Mouse (Mus musculus) layer of hippocampus, adult 11-12 months (tissue): ENCODE data around the gene Aldh16a1.
"Not testable (repeated sequence)": the region's sequence is repeated elsewhere in the genome, so short reads cannot be mapped to it uniquely, and the experiment has no call there.

ENCODE experiments used
- DNase-seq: peaks from one replicate; pipeline ENCODE4 v3.0.0; 2022; ENCODE audit warnings: low spot score

Aldh16a1 gene

DNA sequence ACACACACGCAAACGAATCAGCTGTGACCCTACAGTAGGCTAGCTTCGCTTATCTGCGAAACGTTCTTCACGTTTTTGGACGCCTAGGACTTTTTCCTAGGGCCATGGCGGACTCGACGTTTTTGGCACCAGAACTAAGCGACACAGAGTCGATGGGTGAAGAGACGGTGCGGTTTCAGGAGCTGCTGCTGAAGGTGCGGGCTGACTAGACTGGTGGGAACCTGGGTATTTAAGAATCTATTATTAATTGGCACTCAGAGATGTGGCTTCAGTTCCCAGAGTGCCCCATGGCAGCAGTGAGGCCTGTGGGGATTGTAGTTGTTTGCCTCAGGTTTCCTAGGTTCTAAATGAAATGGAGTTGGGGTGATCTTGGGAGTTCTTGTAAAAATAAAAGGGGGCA is 1.8 kb upstream of the Aldh16a1 start:
- no peak for DNase-seq

DNA sequence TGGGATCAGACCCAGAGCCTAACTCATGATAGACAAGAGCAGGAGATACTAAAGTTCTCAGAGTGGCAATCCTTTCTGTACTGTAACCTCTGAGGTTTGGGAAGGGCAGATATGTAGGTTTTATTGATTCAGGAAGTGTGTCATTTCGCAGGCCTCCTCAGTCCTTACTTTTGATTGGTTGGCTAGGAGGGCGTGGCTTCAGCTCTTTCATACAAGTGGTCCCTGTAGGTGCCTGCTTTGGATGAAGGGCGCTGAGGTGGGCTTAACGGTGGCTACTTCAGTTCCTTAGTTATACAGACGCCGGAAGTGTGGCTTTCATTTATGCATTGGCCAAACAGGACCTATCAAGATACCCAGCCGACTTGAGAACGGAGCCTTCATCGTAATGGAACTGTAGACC is 1.2 kb upstream of the Aldh16a1 start:
- DNase-seq: no peak

DNA sequence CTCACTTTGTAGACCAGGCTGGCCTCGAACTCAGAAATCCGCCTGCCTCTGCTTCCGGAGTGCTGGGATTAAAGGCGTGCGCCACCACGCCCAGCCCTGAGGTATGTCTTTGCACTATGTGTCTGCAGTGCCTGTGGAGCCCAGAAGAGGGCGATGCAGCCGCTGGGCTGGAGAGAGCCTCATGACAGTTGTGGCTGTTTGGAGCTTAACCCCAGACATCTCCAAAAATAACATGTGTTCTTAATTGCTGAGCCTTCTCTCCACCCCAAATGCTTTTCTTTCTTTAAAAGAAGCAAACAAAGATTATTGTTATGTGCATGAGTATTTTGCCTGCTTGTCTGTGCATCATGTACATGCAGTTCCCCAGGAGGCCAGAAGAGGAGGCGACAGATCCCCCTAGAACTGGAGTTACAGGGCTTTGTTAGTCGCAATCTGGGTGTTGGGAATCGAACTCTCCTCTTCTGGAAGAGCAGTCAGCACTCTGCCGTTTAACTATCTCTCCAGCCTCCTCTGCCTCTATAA is 670 bp upstream of the Aldh16a1 start:
- DNase-seq: peak; percentile 68

DNA sequence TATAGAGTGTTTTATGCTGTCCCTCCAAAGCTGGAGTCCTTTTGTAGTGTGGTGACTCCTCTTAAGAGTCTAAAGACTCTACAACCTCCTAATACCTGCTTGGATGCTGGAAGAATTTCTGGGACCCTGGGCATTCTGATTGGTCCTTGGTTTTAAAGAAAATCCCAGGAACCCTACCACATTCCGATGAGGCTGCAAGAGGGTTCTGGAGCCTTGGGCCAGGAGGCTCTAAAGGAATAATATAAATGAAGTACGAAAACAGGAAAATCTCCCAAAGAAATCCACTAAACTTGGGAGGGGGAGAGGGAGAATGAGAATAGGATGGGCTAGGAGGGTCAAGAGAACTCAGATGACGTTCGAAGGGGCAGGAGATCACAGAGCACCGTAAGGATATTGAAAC is 798 bp downstream of the Aldh16a1 start:
- DNase-seq: no peak

DNA sequence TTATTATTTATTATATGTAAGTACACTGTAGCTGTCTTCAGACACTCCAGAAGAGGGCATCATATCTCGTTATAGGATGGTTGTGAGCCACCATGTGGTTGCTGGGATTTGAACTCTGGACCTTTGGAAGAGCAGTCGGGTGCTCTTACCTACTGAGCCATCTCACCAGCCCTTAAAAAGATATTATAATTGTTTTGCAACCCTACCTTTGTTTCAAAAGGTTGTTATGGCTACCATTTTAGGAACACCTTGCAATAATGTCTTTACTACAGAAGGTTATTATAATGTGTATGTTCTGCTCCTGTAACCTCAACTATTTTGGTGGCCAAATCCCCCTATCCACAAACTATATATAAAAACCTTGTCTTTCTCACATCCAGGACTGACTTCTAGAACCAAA is 1.3 kb downstream of the Aldh16a1 start:
- not testable (repeated sequence) for DNase-seq

DNA sequence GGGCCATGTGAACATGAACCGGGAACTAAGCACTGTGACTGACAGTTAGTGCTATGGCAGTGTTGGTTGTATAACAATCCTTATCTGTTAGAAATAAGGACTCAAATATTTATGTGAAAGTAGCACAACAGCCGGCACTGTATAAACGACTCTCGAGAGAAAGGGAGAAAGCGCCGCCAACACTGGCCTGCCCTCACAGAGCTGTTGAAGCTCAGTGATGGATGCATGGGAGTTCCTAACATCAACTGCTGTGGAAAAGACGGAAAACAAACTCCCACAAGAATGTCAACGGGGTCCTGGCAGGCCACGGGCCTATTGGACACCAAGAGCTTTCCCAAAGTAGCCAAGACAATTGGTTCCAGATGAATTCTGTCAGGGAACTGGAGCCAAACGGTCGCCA is 3.1 kb downstream of the Aldh16a1 start:
- DNase-seq: no peak

DNA sequence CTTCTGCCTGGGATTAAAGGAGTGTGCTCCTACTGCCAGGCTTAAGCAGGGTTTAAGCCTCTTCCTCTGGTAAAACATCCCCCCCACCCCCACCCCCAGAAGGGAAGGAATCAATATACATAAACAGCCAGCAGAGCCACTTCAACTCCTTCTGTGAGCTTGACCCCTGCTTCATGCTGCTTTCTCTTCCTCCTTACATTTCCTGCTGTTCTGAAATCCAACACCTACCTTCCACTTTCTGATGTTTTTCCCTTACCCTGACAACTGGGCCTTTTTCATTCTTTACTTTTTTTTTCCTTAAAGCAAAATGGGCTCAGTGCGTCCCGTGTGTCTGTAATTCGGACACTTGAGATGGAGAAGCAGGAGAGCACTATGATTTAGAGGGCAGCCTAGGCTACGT is 4.1 kb downstream of the Aldh16a1 start:
- DNase-seq: no peak

DNA sequence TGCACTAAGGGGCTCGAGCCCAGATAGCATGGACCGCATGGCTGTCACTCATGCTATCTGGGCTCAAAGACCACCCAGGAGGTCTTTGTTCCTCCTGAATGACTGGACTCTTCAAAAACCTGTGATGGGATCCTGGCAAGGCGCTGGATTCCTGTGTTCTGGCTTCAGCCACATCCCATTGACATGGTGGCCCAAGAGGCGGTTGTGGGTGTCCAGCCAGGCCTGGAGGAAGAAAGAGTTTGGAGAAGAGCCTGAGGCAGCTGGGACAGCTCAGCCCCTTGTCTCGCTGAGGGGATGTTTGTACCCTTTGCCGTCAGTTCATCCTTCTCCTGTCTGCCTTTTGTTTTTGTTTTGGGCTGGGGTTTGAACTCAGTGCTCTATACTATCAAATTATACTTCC is 4.8 kb downstream of the Aldh16a1 start:
- DNase-seq: no peak

DNA sequence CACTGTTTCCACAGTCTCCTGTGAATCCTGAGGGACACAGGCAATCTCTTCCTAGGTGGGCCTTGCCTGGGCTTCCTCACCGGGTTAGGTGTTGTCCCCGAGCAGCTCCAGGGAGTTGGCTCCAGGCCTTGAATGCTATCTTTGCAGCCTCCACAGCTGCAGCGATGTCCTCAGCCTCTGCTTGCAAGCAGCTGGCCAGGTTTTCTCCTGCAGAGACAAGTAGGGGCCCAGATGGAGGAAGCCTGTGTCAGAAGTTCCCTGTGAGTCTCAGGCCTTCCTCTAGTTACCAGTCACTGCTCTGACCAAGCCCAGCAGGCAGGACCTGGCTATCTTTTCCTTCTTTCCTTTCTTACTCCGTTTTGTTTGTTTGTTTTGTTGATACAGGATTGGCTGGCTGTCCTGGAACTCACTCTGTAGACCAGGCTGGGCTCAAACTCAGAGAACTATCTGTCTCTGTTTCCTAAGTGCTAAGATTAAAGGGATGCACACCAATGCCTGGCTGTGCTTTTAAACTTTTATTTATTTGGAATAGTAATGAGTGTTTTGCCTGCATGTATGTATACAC is 5.8 kb downstream of the Aldh16a1 start:
- no peak for DNase-seq

DNA sequence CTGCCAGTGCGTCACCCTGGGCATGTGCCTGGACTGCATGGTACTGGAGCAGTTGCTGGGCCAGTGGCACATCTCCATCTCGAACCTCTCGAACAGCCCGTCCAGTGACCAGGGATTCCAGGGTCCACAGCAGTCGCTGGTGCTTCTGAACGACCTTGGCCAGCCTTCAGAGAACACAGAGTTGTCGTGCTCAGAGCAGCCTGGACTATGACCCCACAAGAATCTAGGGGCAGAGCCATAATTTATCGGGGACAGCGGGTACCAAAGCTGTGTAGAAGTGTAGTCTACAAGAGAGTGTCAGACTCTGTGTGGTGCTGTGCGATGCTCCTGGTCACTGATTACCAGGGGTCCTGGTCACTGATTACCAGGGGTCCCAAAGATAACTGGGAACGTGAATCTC is 6.5 kb downstream of the Aldh16a1 start:
- no peak for DNase-seq

DNA sequence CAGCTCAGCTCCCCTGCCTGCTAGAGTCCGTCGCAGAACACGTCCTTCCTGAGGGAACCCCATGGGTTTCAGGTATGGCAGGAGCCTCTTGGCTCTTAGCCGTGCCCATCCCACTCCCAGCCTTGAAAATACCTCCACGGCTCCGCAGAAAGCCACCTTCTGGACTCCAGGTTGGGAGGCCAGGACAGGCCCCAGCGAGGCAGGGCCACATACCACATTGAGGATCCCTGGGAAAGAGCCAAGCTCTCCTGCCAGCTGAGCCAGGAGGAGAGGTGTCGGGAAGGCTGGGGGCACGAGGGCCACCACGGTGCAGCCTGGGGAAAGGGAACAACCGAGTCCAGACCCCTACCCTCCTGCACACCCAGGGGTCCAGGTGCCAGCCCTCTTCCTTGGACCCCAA is 7.1 kb downstream of the Aldh16a1 start:
- no peak for DNase-seq

DNA sequence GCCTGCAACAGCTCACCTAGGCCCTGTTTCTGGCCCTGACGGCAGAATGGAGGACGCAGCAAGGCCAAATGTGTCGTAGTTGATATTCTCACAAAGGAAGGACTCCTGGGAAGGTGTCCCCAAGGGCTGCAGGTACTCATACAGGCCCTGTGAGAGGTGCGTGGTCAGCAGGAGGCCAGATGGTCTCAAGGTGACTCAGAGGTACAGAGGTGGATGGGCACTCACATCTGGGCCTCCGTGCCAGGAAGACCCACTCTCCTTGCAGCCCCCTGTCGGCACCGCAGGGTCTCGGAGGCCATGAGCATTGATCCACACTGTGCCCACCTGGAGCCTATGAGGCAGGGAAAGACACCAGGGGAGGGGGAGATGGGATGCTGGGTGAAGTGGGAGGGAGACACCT is 8.9 kb downstream of the Aldh16a1 start:
- DNase-seq: no peak

DNA sequence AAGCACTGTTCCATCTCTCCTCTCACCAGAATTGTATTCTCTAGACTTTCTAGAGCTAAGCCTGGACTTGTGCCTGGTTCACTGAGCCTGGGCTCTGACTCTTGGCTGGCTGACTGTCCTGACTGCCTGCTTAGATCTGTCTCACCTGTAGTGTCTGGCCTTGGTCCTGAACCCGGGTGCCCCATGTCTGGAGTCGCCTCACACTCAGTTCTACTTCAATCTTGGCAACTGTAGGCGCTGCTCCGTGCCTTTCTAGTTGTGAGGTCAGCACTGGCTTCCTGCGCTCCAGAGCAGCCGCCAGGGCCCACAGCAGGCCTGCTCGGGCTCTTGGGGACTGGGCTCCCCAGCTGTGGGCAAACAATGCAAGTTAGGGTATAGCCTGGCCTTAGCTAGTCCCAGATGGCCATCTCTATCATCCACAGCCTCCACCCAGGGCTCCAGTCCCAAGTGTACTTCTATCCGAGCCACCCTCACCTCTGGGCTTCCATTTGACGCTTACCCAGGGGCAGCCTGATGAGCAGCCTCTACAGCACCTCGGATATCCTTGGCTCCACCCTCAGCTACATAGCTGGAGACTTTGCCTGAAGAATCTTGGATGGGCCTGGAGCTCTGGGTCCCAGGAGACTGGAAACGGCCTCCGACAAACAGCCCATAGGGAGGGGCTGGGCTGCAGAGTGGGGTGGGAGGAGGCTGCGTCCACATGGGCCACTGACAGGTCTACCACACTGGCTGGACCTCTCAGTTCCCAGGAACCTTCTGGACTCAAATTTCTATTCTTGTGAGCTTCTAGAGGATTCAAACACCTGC is 9.8 kb downstream of the Aldh16a1 start:
- DNase-seq: no peak

DNA sequence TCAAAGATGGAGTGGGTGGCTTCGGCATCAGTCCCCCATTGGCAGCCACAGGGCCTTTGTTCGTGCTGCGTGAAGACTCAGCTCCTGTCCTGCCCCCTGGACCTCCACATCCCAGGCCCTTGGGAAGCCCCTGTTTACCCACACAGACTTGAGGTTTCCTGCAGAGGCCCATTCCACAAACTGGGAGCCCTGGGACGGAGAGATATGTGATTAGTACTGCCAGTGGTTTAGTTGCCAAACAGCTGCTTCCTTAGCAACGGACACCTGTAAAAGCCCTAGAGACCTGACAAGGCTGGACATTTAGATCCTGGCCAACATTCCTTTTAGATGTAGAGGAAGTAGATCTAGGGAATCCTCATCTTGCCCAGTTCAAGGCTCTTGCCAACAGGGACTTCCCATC is 12.5 kb downstream of the Aldh16a1 start:
- no peak for DNase-seq

DNA sequence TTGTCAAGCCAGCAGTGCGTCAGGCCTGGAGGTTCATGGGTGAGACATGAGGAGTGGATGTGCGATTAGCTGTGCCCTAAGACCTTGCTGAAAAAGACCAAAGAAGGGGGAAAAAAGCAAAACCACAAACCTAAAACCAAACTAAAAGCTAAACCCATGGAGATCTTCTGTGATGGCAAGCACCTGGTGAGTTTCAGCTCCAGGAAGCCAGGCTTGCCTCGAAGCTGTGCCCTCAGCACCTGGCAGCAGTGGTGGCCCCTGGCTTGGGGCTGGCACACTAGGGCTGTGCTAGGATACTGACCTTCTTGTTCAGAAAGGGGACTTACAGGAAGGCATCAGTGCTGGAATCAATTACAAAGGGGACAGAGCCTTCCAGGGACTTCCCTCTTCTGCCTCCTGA is 13.1 kb downstream of the Aldh16a1 start:
- no peak for DNase-seq

DNA sequence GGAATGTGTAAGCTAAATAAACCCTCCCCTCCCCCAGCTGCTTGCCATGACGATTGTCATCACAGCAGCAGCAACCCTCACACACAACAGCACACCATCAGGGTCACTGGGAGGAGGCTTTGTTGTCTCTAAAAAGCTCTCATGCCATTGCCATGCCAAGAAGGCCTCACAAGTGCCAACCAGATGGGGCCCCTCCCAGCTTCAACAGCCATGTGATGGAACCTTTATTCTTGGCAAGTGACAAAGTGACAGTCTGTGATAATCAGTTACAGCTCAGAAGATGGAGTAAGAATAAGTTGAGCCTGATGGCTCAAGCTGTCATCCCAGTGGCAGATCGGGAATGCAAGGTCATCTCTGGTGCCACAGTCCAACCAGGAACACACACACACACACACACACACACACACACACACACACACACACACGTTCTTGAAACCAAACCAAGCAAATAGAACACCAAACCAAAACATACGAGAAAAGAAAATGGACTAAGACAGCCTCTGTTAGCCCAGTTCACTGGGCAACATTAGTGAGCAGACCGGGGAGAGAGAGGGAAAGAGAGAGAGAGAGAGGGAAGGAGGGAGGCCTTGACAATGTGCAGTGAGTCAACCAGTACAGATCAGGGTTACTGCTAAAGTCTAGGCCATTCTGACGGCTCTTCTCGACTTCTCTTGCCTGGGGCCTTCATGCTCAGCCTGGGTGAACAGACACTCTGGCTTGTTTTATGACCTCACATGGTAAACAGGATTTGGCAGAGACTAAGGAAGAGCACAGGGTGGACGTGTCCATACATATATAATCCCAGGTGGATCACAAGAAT is 14.3 kb downstream of the Aldh16a1 start:
- no peak for DNase-seq

DNA sequence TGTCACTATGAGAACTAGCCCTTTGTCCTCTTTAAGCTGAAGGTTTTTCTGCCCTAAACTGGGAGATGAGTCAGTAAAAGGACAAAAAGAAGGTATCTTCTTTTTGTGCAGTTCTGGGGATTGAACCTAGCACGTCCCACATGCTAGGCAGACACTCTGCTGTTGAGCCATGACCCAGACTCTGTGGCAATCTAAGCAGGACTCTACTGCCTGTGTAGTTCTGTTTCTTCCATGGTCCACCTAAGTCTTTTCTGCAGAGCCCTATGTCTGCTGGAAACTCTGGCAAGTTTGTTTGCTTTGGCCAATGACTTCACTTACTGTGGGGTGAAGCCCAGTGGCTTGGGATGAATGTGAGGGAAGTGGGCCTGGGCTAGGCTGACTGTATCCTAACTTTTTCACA is 16.0 kb downstream of the Aldh16a1 start:
- DNase-seq: no peak

DNA sequence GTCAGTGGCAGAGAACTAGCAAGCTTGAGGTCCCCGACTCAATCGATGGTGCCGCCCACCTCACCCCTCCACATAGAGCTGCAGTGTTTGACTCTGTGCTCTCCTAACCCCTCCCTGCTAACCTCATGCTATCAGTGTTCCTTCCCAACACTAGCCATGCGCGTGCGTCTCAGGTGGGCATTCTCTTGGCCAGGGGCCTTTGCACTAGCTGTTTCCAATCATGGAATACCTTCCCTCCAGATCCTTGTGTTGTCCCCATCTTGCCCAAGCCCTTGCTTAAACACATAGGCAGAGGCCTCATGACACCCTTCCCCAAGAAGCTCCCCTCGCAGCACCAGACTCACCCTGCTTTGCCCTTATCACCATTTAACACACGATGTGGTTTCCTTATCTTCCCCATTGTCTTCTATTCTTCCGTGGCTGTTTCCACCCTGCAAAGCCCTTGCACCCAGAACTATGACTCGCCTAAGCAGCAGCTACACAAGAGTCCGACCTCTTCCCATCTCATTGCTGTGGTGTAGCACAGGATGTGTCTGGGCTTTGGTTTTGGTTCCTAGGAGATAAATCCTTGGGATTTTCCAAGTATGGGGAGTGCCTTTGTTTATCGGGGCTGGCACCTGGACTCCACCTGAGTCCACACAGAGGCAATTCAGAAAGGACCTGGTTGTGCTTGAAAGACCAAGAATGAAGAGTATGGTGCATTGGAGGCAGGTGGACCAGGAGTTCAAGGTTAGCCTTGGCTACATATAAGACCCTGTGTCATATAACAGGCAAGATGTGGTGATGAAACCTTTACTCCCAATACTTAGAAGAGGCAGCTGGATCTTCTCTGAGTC is 17.0 kb downstream of the Aldh16a1 start:
- no peak for DNase-seq

DNA sequence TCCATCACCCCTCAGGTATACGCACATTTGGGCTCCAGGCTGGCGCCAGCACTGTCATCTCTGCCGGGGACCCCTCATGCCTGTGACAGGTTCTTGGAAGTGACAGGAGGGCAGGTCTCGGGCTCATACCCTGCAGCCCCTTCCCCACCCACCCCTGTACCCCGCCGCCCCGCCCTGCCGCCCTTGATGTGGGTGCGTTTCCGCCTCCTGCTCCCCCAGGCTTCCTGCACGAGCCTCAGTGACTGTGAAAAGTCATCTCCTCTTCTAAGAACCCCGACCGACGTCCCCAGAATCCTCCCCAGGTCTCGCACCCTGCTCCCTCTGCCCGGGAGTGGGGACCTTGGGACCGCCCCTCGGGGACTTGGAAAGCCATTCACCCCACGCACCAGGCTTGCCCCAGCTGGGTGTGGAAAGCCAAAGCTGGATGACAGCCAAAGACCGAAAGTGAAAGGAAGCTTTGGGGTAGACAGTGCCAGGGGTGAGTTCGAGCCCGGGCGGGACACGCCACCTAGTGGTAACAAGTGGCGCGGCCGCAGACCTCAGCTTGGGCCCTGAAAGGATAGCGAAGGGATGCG is 18.3 kb downstream of the Aldh16a1 start, which contains the start of the genes Gm45713 and Flt3l:
Gene Gm45713, minus strand, starts transcription at position 239 of the 575 bp plus-strand sequence.
Gene Flt3l, minus strand, starts transcription at position 440 of the 575 bp plus-strand sequence.
- peak; percentile 91 for DNase-seq

DNA sequence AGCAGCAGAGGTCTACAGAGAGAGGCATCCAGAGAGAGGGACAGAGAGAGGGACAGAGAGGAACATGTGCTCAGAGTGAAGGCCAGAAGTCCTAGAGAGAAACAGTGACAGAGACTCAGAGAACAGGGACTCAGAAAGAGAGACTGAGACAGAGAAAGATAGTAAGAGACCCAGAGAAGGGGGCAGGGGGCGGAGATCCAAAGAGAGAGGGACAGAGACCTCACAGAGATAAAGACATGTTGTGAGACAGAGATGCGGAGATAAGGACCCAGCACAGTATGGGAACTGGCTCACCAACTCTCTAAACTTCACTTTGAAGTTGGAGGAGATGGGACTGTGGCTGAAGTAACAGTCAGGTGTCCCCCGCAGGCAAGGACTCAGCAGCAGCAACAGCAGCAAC is 19.0 kb downstream of the Aldh16a1 start:
- DNase-seq: no peak

DNA sequence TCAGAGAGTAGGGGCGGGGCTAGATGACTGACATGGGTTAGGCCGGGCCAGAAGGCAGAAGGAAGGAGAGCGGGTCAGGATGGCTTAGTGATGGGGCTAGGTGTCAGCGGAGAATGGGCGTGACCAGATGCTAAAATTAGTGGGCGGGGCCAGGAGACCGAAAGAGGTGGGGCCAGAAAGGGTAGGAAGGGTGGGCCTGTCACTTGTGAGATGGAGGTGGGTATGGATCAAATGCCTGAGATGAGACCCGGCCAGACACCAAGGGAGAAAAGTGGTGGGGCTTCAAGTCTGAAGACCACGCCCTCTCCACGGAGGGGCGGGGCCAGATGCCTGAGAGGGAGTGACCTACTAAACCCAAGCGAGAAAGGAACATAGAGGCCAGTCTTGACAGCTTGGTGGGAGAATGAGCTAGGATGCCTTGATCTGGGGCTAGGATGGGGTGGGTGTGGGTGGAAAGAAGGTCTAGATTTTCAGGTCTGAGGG is 19.8 kb downstream of the Aldh16a1 start:
- no peak for DNase-seq
